43 mouse cellular contexts compared by ENCODE assay signal in the genomic region with DNA sequence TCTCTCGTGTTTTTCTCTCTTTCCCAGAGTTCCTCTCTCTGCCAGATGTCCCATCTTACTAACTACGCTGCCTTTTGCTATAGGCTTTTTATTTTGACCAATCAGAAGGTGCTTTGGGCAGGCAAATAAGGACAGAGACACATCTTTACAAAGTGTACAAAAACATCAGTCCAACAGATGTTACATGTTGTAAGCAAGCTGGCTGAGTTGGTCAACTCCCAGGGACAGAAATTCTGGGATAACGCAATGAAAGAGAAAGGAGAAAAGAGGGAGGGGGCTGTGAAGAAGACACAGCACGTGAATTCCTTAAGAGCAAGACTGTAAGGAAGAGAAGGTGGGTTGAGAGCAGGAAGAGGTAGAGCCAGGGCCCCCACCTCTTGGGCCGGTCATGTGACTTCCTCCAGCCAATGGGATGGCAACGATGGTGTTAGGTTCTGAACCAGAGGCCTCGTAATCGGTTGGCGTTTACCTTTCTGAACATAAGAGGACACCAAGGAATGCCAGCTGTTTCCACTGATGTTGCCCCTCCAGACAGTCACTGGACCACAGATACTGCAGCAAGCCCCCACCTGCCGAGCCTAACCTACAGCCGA. TPM values are rescaled to one million over a fixed set of nuclear protein-coding genes. Genes with fewer than 3 reads are reported as not detected.
DNase-seq lines count a peak whose midpoint lies in the region; ATAC-seq and TF ChIP-seq lines count a peak whose summit lies in the region.
"Had no signal": no experiment of that assay in that cellular context is flagged by ENCODE, and none has a peak within 500 bp of the region (broad histone marks: within the 10 kb centered on the region; RNA-seq: fewer than 3 reads in every experiment).

No protein-coding gene starts in this region.

- no peak for DNase-seq in lung, postnatal 10 days
- peak; percentile 17 for DNase-seq in CD4-positive helper T cell, adult 2 months (ENCODE audit: low read depth, low spot score)
- DNase-seq in ZHBTc4 (ENCODE audit: low read depth, low spot score) = peak; percentile 84
- no peak for DNase-seq in embryo, embryonic 10.5 days (ENCODE audit: low spot score)
- DNase-seq: adrenal gland, postnatal 25 days; cerebellum, adult 11-12 months; cerebellum, adult 9-11 months; kidney, adult 2 months; kidney, postnatal 36 days; right cerebral cortex, postnatal 4 days had no signal

- ATAC-seq in lung, embryonic 15.5 days (ENCODE audit: borderline replicate concordance, extremely low read depth, low FRiP score, low TSS enrichment) = peak; percentile 16; the same call in 1 of the 2 replicates
- ATAC-seq in erythroblast, adult 5-6 weeks (replicated peaks; ENCODE audit: low FRiP score, poor library complexity, severe bottlenecking) = no peak
- ATAC-seq: forebrain, embryonic 16.5 days; hindbrain, postnatal 0 days; intestine, embryonic 15.5 days; midbrain, embryonic 15.5 days; Patski had no signal

- H3K4me1 ChIP-seq in lung, embryonic 15.5 days = peaks cover 50% of the 10 kb centered on the region
- H3K4me1 ChIP-seq in E14TG2a.4 (replicated peaks; ENCODE audit: low read depth, low read length) = peaks cover 68% of the 10 kb centered on the region

- H3K27me3 ChIP-seq in lung, embryonic 15.5 days = no peaks in the 10 kb centered on the region
- H3K27me3 ChIP-seq in E14TG2a.4 (ENCODE audit: insufficient read depth, low read length) = no peaks in the 10 kb centered on the region
- H3K27me3 ChIP-seq: heart, embryonic 15.5 days; intestine, embryonic 15.5 days; midbrain, embryonic 15.5 days; Patski had no signal

- H3K27ac ChIP-seq in lung, embryonic 15.5 days = peak overlapping the region; percentile 53
- H3K27ac ChIP-seq: embryonic facial prominence, embryonic 13.5 days; heart, embryonic 10.5 days; heart, embryonic 15.5 days; hindbrain, postnatal 0 days; intestine, embryonic 15.5 days; layer of hippocampus, adult 2 months; left cerebral cortex, adult 2 months; limb, embryonic 12.5 days; midbrain, embryonic 10.5 days; midbrain, embryonic 15.5 days; stomach, postnatal 0 days had no signal

- H3K9me3 ChIP-seq in lung, embryonic 15.5 days = no peaks in the 10 kb centered on the region
- H3K9me3 ChIP-seq in E14TG2a.4 (ENCODE audit: low read length) = no peaks in the 10 kb centered on the region
- H3K9me3 ChIP-seq: embryonic facial prominence, embryonic 13.5 days; G1E; heart, embryonic 10.5 days; heart, embryonic 15.5 days; intestine, embryonic 15.5 days; limb, embryonic 12.5 days; midbrain, embryonic 10.5 days; midbrain, embryonic 15.5 days had no signal

- WGBS in lung, embryonic 15.5 days = 61% methylated on average over 11 of the region's 11 CpGs

- no peak overlapping the region for H3K9ac ChIP-seq in lung, embryonic 15.5 days
- H3K9ac ChIP-seq: embryonic facial prominence, embryonic 13.5 days; heart, embryonic 15.5 days; intestine, embryonic 15.5 days; limb, embryonic 12.5 days; midbrain, embryonic 15.5 days had no signal

- H3K4me2 ChIP-seq in lung, embryonic 15.5 days = no peak overlapping the region
- H3K4me2 ChIP-seq: embryonic facial prominence, embryonic 13.5 days; heart, embryonic 15.5 days; intestine, embryonic 15.5 days; limb, embryonic 12.5 days; midbrain, embryonic 15.5 days had no signal

- H3K4me3 ChIP-seq in lung, embryonic 15.5 days = no peak overlapping the region
- H3K4me3 ChIP-seq in E14TG2a.4 (replicated peaks; ENCODE audit: low read length) = peak overlapping the region; percentile 27; the same call in 1 of the 2 replicates
- H3K4me3 ChIP-seq: embryonic facial prominence, embryonic 13.5 days; erythroblast, embryonic 14.5 days; heart, embryonic 10.5 days; heart, embryonic 15.5 days; intestine, embryonic 15.5 days; layer of hippocampus, adult 2 months; left cerebral cortex, adult 2 months; limb, embryonic 12.5 days; midbrain, embryonic 10.5 days; midbrain, embryonic 15.5 days had no signal

- TF ChIP-seq CTCF in E14TG2a.4 (conservative IDR thresholded peaks at IDR 0.05; ENCODE audit: low read length) = no peak

- no peaks in the 10 kb centered on the region for H3K36me3 ChIP-seq in lung, embryonic 15.5 days
- 0 out of 2 replicates have a peak, but pooled peaks cover 3% of the 10 kb centered on the region for H3K36me3 ChIP-seq in E14TG2a.4 (ENCODE audit: insufficient read depth, low read length)
- H3K36me3 ChIP-seq: embryonic facial prominence, embryonic 13.5 days; G1E; heart, embryonic 10.5 days; heart, embryonic 15.5 days; intestine, embryonic 15.5 days; limb, embryonic 12.5 days; midbrain, embryonic 10.5 days; midbrain, embryonic 15.5 days had no signal

RNA-seq across cellular contexts. Expression of a gene that starts 13.2 kb away (rescaled TPM):
- 1.4 and 2.0 TPM in 2 replicates for polyA plus RNA-seq in lung, embryonic 15.5 days (2015; fragmentation: Nextera tagmentation; extraction: Ambion mirVana)
- total RNA-seq in erythroblast, adult 5-6 weeks (2015; ENCODE audit: low replicate concordance) = not detected in 2 replicates
- not detected in 2 replicates for total RNA-seq in erythroblast, adult 5-6 weeks (2017; ENCODE audit: low replicate concordance)
- total RNA-seq: adrenal gland, adult 18-20 months; adrenal gland, postnatal 25 days; gastrocnemius, adult 8-10 months; hindbrain, postnatal 0 days; layer of hippocampus, adult 2 months; layer of hippocampus, postnatal 14 days; left cerebral cortex, adult 2 months; left cerebral cortex, postnatal 25 days; megakaryocyte progenitor cell, adult 5-6 weeks had no signal
- polyA plus RNA-seq: embryonic facial prominence, embryonic 13.5 days; erythroblast, embryonic 14.5 days; forebrain, embryonic 16.5 days; G1E; hindbrain, embryonic 11.5 days; hindbrain, postnatal 0 days; midbrain, embryonic 15.5 days had no signal

RNA-seq across cellular contexts. Expression of a gene that starts 16.4 kb away (rescaled TPM):
- polyA plus RNA-seq in lung, embryonic 15.5 days (2015; fragmentation: Nextera tagmentation; extraction: Ambion mirVana) = 19.0 and 22.5 TPM in 2 replicates
- total RNA-seq in erythroblast, adult 5-6 weeks (2015; ENCODE audit: low replicate concordance) = 0.42 TPM in 1 of 2 replicates, not detected in the other
- 1.9 TPM in 1 of 2 replicates, not detected in the other for total RNA-seq in erythroblast, adult 5-6 weeks (2017; ENCODE audit: low replicate concordance)
- polyA plus RNA-seq: G1E had no signal

RNA-seq across cellular contexts. Expression of a gene that starts 27.9 kb away (rescaled TPM):
- polyA plus RNA-seq in lung, embryonic 15.5 days (2015; fragmentation: Nextera tagmentation; extraction: Ambion mirVana) = not detected in 2 replicates
- total RNA-seq in erythroblast, adult 5-6 weeks (2015; ENCODE audit: low replicate concordance) = not detected in 2 replicates
- total RNA-seq in erythroblast, adult 5-6 weeks (2017; ENCODE audit: low replicate concordance) = not detected in 2 replicates
- total RNA-seq: adrenal gland, adult 18-20 months; adrenal gland, postnatal 25 days; G1E; gastrocnemius, adult 8-10 months; heart, postnatal 25 days; hindbrain, postnatal 0 days; layer of hippocampus, adult 2 months; layer of hippocampus, postnatal 14 days; left cerebral cortex, adult 2 months; left cerebral cortex, postnatal 25 days; liver, adult 2 months; megakaryocyte progenitor cell, adult 5-6 weeks; neutrophil, adult 5-6 weeks had no signal
- polyA plus RNA-seq: embryonic facial prominence, embryonic 13.5 days; erythroblast, embryonic 14.5 days; forebrain, embryonic 11.5 days; forebrain, embryonic 16.5 days; G1E; heart, embryonic 10.5 days; heart, embryonic 15.5 days; hindbrain, embryonic 11.5 days; hindbrain, postnatal 0 days; kidney, embryonic 16.5 days; limb, embryonic 12.5 days; liver, adult 2 months; liver, embryonic 16.5 days; midbrain, embryonic 10.5 days; midbrain, embryonic 15.5 days; Patski; spleen, adult 2 months; stomach, postnatal 0 days; thymus, postnatal 0 days; urinary bladder, adult 2 months had no signal

RNA-seq across cellular contexts. Expression of a gene that starts 49.6 kb away (rescaled TPM):
- not detected in 2 replicates for polyA plus RNA-seq in lung, embryonic 15.5 days (2015; fragmentation: Nextera tagmentation; extraction: Ambion mirVana)
- not detected in 2 replicates for total RNA-seq in erythroblast, adult 5-6 weeks (2015; ENCODE audit: low replicate concordance)
- 0.28 TPM in 1 of 2 replicates, not detected in the other for total RNA-seq in erythroblast, adult 5-6 weeks (2017; ENCODE audit: low replicate concordance)
- total RNA-seq: adrenal gland, adult 18-20 months; adrenal gland, postnatal 25 days; gastrocnemius, adult 8-10 months; heart, postnatal 25 days; hindbrain, postnatal 0 days; layer of hippocampus, adult 2 months; layer of hippocampus, postnatal 14 days; left cerebral cortex, adult 2 months; left cerebral cortex, postnatal 25 days; liver, adult 2 months; megakaryocyte progenitor cell, adult 5-6 weeks had no signal
- polyA plus RNA-seq: erythroblast, embryonic 14.5 days; forebrain, embryonic 11.5 days; forebrain, embryonic 16.5 days; G1E; heart, embryonic 10.5 days; heart, embryonic 15.5 days; hindbrain, embryonic 11.5 days; hindbrain, postnatal 0 days; intestine, embryonic 15.5 days; kidney, embryonic 16.5 days; limb, embryonic 12.5 days; liver, adult 2 months; liver, embryonic 16.5 days; midbrain, embryonic 10.5 days; midbrain, embryonic 15.5 days had no signal

RNA-seq across cellular contexts. Expression of a gene that starts 53.9 kb away (rescaled TPM):
- not detected in 2 replicates for polyA plus RNA-seq in lung, embryonic 15.5 days (2015; fragmentation: Nextera tagmentation; extraction: Ambion mirVana)
- total RNA-seq in erythroblast, adult 5-6 weeks (2015; ENCODE audit: low replicate concordance) = not detected in 2 replicates
- not detected in 2 replicates for total RNA-seq in erythroblast, adult 5-6 weeks (2017; ENCODE audit: low replicate concordance)
- total RNA-seq: adrenal gland, adult 18-20 months; adrenal gland, postnatal 25 days; gastrocnemius, adult 8-10 months; heart, postnatal 25 days; hindbrain, postnatal 0 days; layer of hippocampus, adult 2 months; layer of hippocampus, postnatal 14 days; left cerebral cortex, adult 2 months; left cerebral cortex, postnatal 25 days; liver, adult 2 months; megakaryocyte progenitor cell, adult 5-6 weeks; neutrophil, adult 5-6 weeks had no signal
- polyA plus RNA-seq: embryonic facial prominence, embryonic 13.5 days; erythroblast, embryonic 14.5 days; forebrain, embryonic 11.5 days; forebrain, embryonic 16.5 days; G1E; heart, embryonic 10.5 days; heart, embryonic 15.5 days; hindbrain, embryonic 11.5 days; hindbrain, postnatal 0 days; kidney, adult 2 months; kidney, embryonic 16.5 days; limb, embryonic 12.5 days; liver, adult 2 months; liver, embryonic 16.5 days; midbrain, embryonic 10.5 days; midbrain, embryonic 15.5 days; Patski; spleen, adult 2 months; stomach, postnatal 0 days; thymus, postnatal 0 days; urinary bladder, adult 2 months had no signal

Comparison
In these comparisons a context has a peak if more than half of its experiments do, and no peak if none do; other contexts are left out.
1. DNase-seq: peak in CD4-positive helper T cell, adult 2 months (single experiment) and ZHBTc4 (single experiment); none in lung, postnatal 10 days (single experiment) and embryo, embryonic 10.5 days (single experiment).